Mouse (Mus musculus) frontal cortex, postnatal 14 days (tissue): ENCODE results near the gene Zfp599.
"Not testable (repeated sequence)": the region's sequence is repeated elsewhere in the genome, so short reads cannot be mapped to it uniquely, and the experiment has no call there.

Experiments used
- DNase-seq, 2 experiments: peaks; one replicate each; pipeline ENCODE4 v3.0.0; 2022; ENCODE audit warnings: low spot score in 2 of 2

The Zfp599 gene

GRCm38 (mm10) chr9:22259184-22260091, at the start of gene Zfp599:
TSS of gene Zfp599 (minus strand) at chr9:22259895.
- DNase-seq, result peak; percentile 37 to 40

GRCm38 (mm10) chr9:22307920-22308262, 48.2 kb upstream of the Zfp599 start:
- not testable (repeated sequence) for DNase-seq

- peak; percentile 91 to 93 for DNase-seq
Observed at GRCm38 (mm10) chr9:22307156-22307919, 47.6 kb upstream of the Zfp599 start, which contains the start of gene Zfp810. TSS of gene Zfp810 (minus strand) at chr9:22307648.

- DNase-seq, result no peak
Observed at GRCm38 (mm10) chr9:22306726-22307125, 47.0 kb upstream of the Zfp599 start.

GRCm38 (mm10) chr9:22302199-22302598, 42.5 kb upstream of the Zfp599 start:
- DNase-seq, result no peak

GRCm38 (mm10) chr9:22278733-22279132, 19.0 kb upstream of the Zfp599 start:
- no peak for DNase-seq

- DNase-seq, result no peak
Observed at GRCm38 (mm10) chr9:22268886-22269285, 9.2 kb upstream of the Zfp599 start.

GRCm38 (mm10) chr9:22262611-22263010, 2.9 kb upstream of the Zfp599 start:
- no peak for DNase-seq

GRCm38 (mm10) chr9:22261594-22261993, 1.9 kb upstream of the Zfp599 start:
- no peak for DNase-seq

GRCm38 (mm10) chr9:22260092-22260422, 362 bp upstream of the Zfp599 start:
- no peak for DNase-seq

GRCm38 (mm10) chr9:22258784-22259183, 911 bp downstream of the Zfp599 start:
- no peak for DNase-seq

- DNase-seq, result no peak
Observed at GRCm38 (mm10) chr9:22256579-22256978, 3.1 kb downstream of the Zfp599 start.

- DNase-seq, result no peak
Observed at GRCm38 (mm10) chr9:22244242-22244641, 15.5 kb downstream of the Zfp599 start.

GRCm38 (mm10) chr9:22240001-22240400, 19.7 kb downstream of the Zfp599 start:
- no peak for DNase-seq

GRCm38 (mm10) chr9:22230556-22230955, 29.1 kb downstream of the Zfp599 start:
- DNase-seq, result no peak

GRCm38 (mm10) chr9:22230061-22230460, 29.6 kb downstream of the Zfp599 start:
- DNase-seq, result no peak

GRCm38 (mm10) chr9:22229386-22230026, 30.2 kb downstream of the Zfp599 start:
- no peak for DNase-seq

- DNase-seq, result no peak
Observed at GRCm38 (mm10) chr9:22226846-22227245, 32.8 kb downstream of the Zfp599 start.

GRCm38 (mm10) chr9:22226389-22226673, 33.4 kb downstream of the Zfp599 start:
- not testable (repeated sequence) for DNase-seq

GRCm38 (mm10) chr9:22225581-22226388, 33.9 kb downstream of the Zfp599 start, which contains the start of gene Zfp809:
TSS of gene Zfp809 (plus strand) at chr9:22225714.
- peak; percentile 98 to 100 for DNase-seq
